Mouse (Mus musculus) hindbrain, embryonic 10.5 days (tissue): ENCODE measurements around the gene Polr3g. TPM values are rescaled to one million over a fixed set of nuclear protein-coding genes. Genes with fewer than 3 reads are reported as not detected.
A peak's percentile ranks its signal among the peaks of the same experiment; 100 is the strongest.
"Not testable (repeated sequence)": the region's sequence is repeated elsewhere in the genome, so short reads cannot be mapped to it uniquely, and the experiment has no call there.

Source experiments
- DNase-seq: peaks from one replicate; pipeline ENCODE4 v3.0.0-alpha.2; 2017; ENCODE audit warnings: low spot score
- H3K27ac ChIP-seq: fragments of 300-500 bp; sonication (generic); 2 replicates; pipeline ENCODE4 v1.5.1; 2016; ENCODE audit warnings: mild to moderate bottlenecking, moderate library complexity
- H3K27me3 ChIP-seq: fragments of 300-500 bp; sonication (generic); 2 replicates; pipeline ENCODE4 v1.6.1; 2016; ENCODE audit warnings: mild to moderate bottlenecking; ENCODE audit not compliant: poor library complexity, insufficient read depth, severe bottlenecking
- H3K36me3 ChIP-seq: fragments of 300-500 bp; sonication (generic); 2 replicates; pipeline ENCODE4 v1.6.1; 2016; ENCODE audit warnings: mild to moderate bottlenecking, moderate library complexity
- H3K4me1 ChIP-seq: fragments of 300-500 bp; sonication (generic); replicated peaks from 2 replicates; pipeline ENCODE4 v1.6.1; 2016; ENCODE audit warnings: mild to moderate bottlenecking
- H3K4me3 ChIP-seq: fragments of 300-500 bp; sonication (generic); 2 replicates; pipeline ENCODE4 v1.5.1; 2016; ENCODE audit warnings: mild to moderate bottlenecking, moderate library complexity
- H3K9me3 ChIP-seq: fragments of 300-500 bp; sonication (generic); 2 replicates; pipeline ENCODE4 v1.6.1; 2016; ENCODE audit warnings: mild to moderate bottlenecking, moderate library complexity
- WGBS: fragments of 180-500 bp; shearing (Covaris S2); methylation state at CpG from one replicate; pipeline ENCODE4 v1.1.7; 2016; 5-methylcytosine and 5-hydroxymethylcytosine counted together
- polyA plus RNA-seq: library from polyadenylated mRNA; unstranded; fragments of >200 nt; fragmentation: Nextera tagmentation; extraction: Ambion mirVana; gene quantifications from 2 replicates; pipeline ENCODE4 v1.2.1, GENCODE M21; 2016

Polr3g gene
- polyA plus RNA-seq = 13.3 and 20.0 TPM in 2 replicates

- no peaks in the 10 kb centered on the region for H3K9me3 ChIP-seq
- 0 out of 2 replicates have a peak, but pooled peaks cover 6% of the 10 kb centered on the region for H3K27me3 ChIP-seq
- H3K36me3 ChIP-seq = no peaks in the 10 kb centered on the region
- DNase-seq = peak; percentile 95
- under 1% methylated on average over 61 of the region's 61 CpGs for WGBS
- peak within 1 kb of the TSS; percentile 86 for H3K27ac ChIP-seq
- peaks cover 32% of the 10 kb centered on the region for H3K4me1 ChIP-seq
- peak within 1 kb of the TSS; percentile 80 for H3K4me3 ChIP-seq
Measured at GRCm38 (mm10) chr13:81710775-81711545, at the start of gene Polr3g, which contains the start of gene Mblac2. Polr3g (minus strand) TSS chr13:81711013. Mblac2 (plus strand) TSS chr13:81711341.

- peak; percentile 54 for DNase-seq
- H3K4me3 ChIP-seq = no peak overlapping the region
- 24% methylated on average over 3 of the region's 3 CpGs for WGBS
- no peaks in the 10 kb centered on the region for H3K27me3 ChIP-seq
- no peaks in the 10 kb centered on the region for H3K9me3 ChIP-seq
- H3K27ac ChIP-seq = no peak overlapping the region
- no peaks in the 10 kb centered on the region for H3K4me1 ChIP-seq
- no peaks in the 10 kb centered on the region for H3K36me3 ChIP-seq
Measured at GRCm38 (mm10) chr13:81760379-81760778, 49.6 kb upstream of the Polr3g start.

- H3K4me1 ChIP-seq = no peaks in the 10 kb centered on the region
- no peak overlapping the region for H3K27ac ChIP-seq
- 87% methylated on average over 5 of the region's 5 CpGs for WGBS
- DNase-seq = no peak
- no peaks in the 10 kb centered on the region for H3K36me3 ChIP-seq
- H3K4me3 ChIP-seq = no peak overlapping the region
- H3K9me3 ChIP-seq = no peaks in the 10 kb centered on the region
- no peaks in the 10 kb centered on the region for H3K27me3 ChIP-seq
Measured at GRCm38 (mm10) chr13:81757058-81757660, 46.3 kb upstream of the Polr3g start.

- no peaks in the 10 kb centered on the region for H3K27me3 ChIP-seq
- 93% methylated on average over 1 of the region's 1 CpGs for WGBS
Measured at GRCm38 (mm10) chr13:81755324-81755723, 44.5 kb upstream of the Polr3g start.

GRCm38 (mm10) chr13:81754878-81755277 lies 44.1 kb upstream of the Polr3g start:
- no peaks in the 10 kb centered on the region for H3K4me1 ChIP-seq
- no peak overlapping the region for H3K4me3 ChIP-seq
- H3K27me3 ChIP-seq = no peaks in the 10 kb centered on the region
- no peak for DNase-seq
- no peaks in the 10 kb centered on the region for H3K9me3 ChIP-seq
- no peak overlapping the region for H3K27ac ChIP-seq
- H3K36me3 ChIP-seq = no peaks in the 10 kb centered on the region

More at GRCm38 (mm10) chr13:81755324-81755723, 44.5 kb upstream of the Polr3g start:
- Histone ChIP-seq H3K4me3 (no peak overlapping the region), H3K27ac (no peak overlapping the region), H3K36me3 (no peaks in the 10 kb centered on the region), H3K4me1 (no peaks in the 10 kb centered on the region), H3K9me3 (no peaks in the 10 kb centered on the region)
- no peak for DNase-seq

GRCm38 (mm10) chr13:81744092-81744396 lies 33.2 kb upstream of the Polr3g start:
- 0 out of 2 replicates have a peak, but pooled peaks cover 3% of the 10 kb centered on the region for H3K4me1 ChIP-seq
- 39% methylated on average over 2 of the region's 2 CpGs for WGBS
- no peak overlapping the region for H3K4me3 ChIP-seq
- no peak for DNase-seq
- H3K27ac ChIP-seq = no peak overlapping the region
- H3K9me3 ChIP-seq = 0 out of 2 replicates have a peak, but pooled peaks cover 9% of the 10 kb centered on the region
- H3K36me3 ChIP-seq = no peaks in the 10 kb centered on the region
- H3K27me3 ChIP-seq = no peaks in the 10 kb centered on the region

GRCm38 (mm10) chr13:81743391-81744091 lies 32.7 kb upstream of the Polr3g start:
- no peaks in the 10 kb centered on the region for H3K27me3 ChIP-seq
- WGBS = 51% methylated on average over 10 of the region's 10 CpGs

GRCm38 (mm10) chr13:81740898-81741297 lies 30.1 kb upstream of the Polr3g start:
- WGBS = 59% methylated on average over 3 of the region's 3 CpGs

More at GRCm38 (mm10) chr13:81743391-81744091, 32.7 kb upstream of the Polr3g start:
- Histone ChIP-seq H3K4me1 (0 out of 2 replicates have a peak, but pooled peaks cover 3% of the 10 kb centered on the region), H3K36me3 (no peaks in the 10 kb centered on the region), H3K27ac (no peak overlapping the region), H3K4me3 (no peak overlapping the region), H3K9me3 (0 out of 2 replicates have a peak, but pooled peaks cover 9% of the 10 kb centered on the region)
- DNase-seq = no peak

GRCm38 (mm10) chr13:81736606-81737005 lies 25.8 kb upstream of the Polr3g start:
- DNase-seq = no peak
- H3K36me3 ChIP-seq = no peaks in the 10 kb centered on the region
- H3K27ac ChIP-seq = no peak overlapping the region
- WGBS = 86% methylated on average over 5 of the region's 5 CpGs
- H3K4me1 ChIP-seq = no peaks in the 10 kb centered on the region
- no peaks in the 10 kb centered on the region for H3K27me3 ChIP-seq
- no peaks in the 10 kb centered on the region for H3K9me3 ChIP-seq
- no peak overlapping the region for H3K4me3 ChIP-seq

More at GRCm38 (mm10) chr13:81740898-81741297, 30.1 kb upstream of the Polr3g start:
- Histone ChIP-seq H3K36me3 (no peaks in the 10 kb centered on the region), H3K4me1 (0 out of 2 replicates have a peak, but pooled peaks cover 3% of the 10 kb centered on the region), H3K4me3 (no peak overlapping the region), H3K27me3 (no peaks in the 10 kb centered on the region), H3K9me3 (no peaks in the 10 kb centered on the region), H3K27ac (no peak overlapping the region)
- no peak for DNase-seq

GRCm38 (mm10) chr13:81730362-81730761 lies 19.5 kb upstream of the Polr3g start:
- Histone ChIP-seq H3K4me3 (no peak overlapping the region), H3K27me3 (no peaks in the 10 kb centered on the region), H3K36me3 (no peaks in the 10 kb centered on the region), H3K9me3 (no peaks in the 10 kb centered on the region), H3K27ac (no peak overlapping the region), H3K4me1 (no peaks in the 10 kb centered on the region)
- no peak for DNase-seq
- 94% methylated on average over 1 of the region's 1 CpGs for WGBS

GRCm38 (mm10) chr13:81729102-81729501 lies 18.3 kb upstream of the Polr3g start:
- WGBS = 86% methylated on average over 4 of the region's 4 CpGs
- DNase-seq = no peak
- no peaks in the 10 kb centered on the region for H3K4me1 ChIP-seq
- no peak overlapping the region for H3K4me3 ChIP-seq
- no peak overlapping the region for H3K27ac ChIP-seq
- no peaks in the 10 kb centered on the region for H3K36me3 ChIP-seq
- no peaks in the 10 kb centered on the region for H3K27me3 ChIP-seq
- H3K9me3 ChIP-seq = no peaks in the 10 kb centered on the region

GRCm38 (mm10) chr13:81728141-81728540 lies 17.3 kb upstream of the Polr3g start:
- H3K4me1 ChIP-seq, H3K4me3 ChIP-seq, H3K36me3 ChIP-seq, DNase-seq, H3K27ac ChIP-seq, H3K27me3 ChIP-seq, H3K9me3 ChIP-seq: not testable (repeated sequence)
- 58% methylated on average over 12 of the region's 12 CpGs for WGBS

- no peaks in the 10 kb centered on the region for H3K36me3 ChIP-seq
- H3K4me3 ChIP-seq = no peak overlapping the region
- 91% methylated on average over 1 of the region's 1 CpGs for WGBS
- H3K27ac ChIP-seq = no peak overlapping the region
- H3K9me3 ChIP-seq = no peaks in the 10 kb centered on the region
- 0 out of 2 replicates have a peak, but pooled peaks cover 6% of the 10 kb centered on the region for H3K27me3 ChIP-seq
- no peak for DNase-seq
- peaks cover 30% of the 10 kb centered on the region for H3K4me1 ChIP-seq
Measured at GRCm38 (mm10) chr13:81713896-81714295, 3.1 kb upstream of the Polr3g start.
